Mouse (Mus musculus) urinary bladder, adult 2 months (tissue): ENCODE data around the gene Tarsl2. TPM values are rescaled to one million over a fixed set of nuclear protein-coding genes. Genes with fewer than 3 reads are reported as not detected.
A peak's percentile ranks its signal among the peaks of the same experiment; 100 is the strongest.

Source experiments
- DNase-seq: peaks from one replicate; pipeline ENCODE4 v3.0.0; 2022; ENCODE audit warnings: low spot score
- polyA plus RNA-seq: library from polyadenylated mRNA; depleted of rRNA; stranded (reverse); fragments of >200 nt; gene quantifications from 2 replicates; pipeline ENCODE4 v1.2.3, GENCODE M21; 2012; rRNA removed

The Tarsl2 gene
- 5.9 and 7.1 TPM in 2 replicates for polyA plus RNA-seq

- DNase-seq = peak; percentile 90
Observed at GRCm38 (mm10) chr7:65644643-65645351, at the start of gene Tarsl2. Gene Tarsl2, plus strand, starts transcription at chr7:65644898.

DNA sequence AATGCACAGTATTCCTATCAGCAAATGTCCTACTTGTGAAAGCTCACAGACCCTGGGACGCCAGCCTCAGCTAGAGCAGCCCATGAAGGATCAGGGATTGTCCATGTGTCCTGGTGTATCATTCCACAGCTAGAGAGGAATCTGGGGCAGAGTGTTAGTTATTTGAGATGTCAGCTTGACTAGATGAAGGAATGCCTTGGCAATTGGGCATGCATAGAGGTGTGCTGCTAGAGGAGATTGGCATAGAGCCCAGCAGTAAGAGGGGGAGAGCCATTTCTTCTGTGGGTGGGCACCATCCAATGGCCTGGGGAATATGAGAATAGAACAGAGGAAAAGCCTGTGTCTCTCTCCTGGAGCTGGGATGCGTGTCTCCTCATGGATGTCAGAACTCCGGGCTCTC, 38.6 kb upstream of the Tarsl2 start:
- DNase-seq = no peak

- DNase-seq = no peak
Observed at GRCm38 (mm10) chr7:65607003-65607402, 37.7 kb upstream of the Tarsl2 start.

GRCm38 (mm10) chr7:65610171-65610570, 34.5 kb upstream of the Tarsl2 start:
- DNase-seq = no peak

GRCm38 (mm10) chr7:65610673-65611072, 34.0 kb upstream of the Tarsl2 start:
- no peak for DNase-seq

DNA sequence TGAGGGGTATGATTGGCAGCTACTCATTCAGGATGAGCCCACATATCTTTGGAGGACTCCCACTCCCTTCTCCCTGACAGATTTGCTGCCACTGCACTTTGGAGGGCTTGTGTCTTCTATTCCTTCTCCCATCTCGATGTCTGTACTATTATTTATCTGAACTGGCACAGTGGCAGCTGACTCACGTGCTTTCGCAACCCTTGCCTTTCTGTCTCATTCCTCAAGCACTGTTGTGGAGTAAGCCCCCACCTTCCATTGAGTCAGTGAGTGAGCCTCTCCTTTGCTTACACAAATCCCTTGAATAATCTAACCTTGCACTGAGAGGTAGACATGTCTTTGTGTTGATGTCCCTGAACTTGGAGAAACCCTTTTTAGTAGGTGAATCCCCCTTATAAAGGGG, 33.4 kb upstream of the Tarsl2 start:
- DNase-seq = no peak

DNA sequence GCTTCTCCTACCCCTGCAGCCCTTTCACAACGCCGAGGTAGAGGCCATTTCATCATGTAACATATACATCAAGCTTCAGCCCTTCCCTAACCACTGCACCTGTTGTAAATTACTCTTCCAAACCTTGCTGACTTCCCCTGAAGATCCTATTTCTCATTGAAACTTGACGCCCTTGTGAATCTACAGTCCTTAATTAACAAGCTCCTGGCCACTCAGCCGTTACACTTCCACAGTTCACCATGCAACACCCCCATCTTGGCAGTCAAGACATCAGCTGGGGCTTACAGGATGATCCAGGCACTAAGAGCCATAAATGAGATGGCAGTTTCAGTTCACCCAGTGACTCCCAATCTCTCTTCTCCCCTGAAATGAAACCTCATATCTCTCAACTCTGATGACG, 31.0 kb upstream of the Tarsl2 start:
- no peak for DNase-seq

DNA sequence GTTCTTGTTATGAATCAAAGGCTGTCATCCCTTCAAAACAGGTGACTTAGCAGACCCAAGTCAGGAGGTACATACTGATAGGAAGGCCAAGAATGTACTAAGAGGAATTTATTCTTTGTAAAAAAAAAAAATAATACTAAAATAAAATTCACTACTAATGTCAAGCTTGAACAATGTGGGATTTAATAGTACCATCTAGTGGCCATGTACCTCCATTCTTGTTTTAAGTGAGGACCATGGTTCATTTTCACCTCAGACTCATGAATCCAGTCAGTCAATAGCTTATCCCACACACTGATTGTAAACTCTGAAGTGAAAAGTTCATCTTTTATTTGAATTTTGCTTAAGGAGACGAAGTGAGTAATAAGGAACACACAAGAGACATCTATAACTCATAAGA, 25.9 kb upstream of the Tarsl2 start:
- no peak for DNase-seq

DNA sequence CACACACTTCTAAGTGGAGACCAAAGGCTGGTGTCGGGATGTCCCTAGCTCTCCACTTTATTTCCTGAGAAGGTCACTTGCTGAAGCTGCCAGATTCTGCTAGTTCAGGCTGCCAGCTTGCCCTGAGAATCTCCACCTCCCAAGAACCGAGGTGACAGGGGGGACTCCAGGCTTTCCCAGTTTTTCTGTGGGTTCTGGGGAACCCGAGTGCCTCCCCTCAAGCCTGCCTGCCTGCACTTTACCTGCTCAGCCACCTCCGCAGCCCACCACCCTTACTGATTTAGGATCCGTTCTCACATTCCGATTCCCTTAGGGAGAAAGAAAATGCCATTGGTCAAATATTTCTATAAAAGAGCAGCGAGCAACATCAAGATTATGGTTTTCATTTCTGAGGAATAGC, 24.0 kb upstream of the Tarsl2 start:
- DNase-seq = no peak

- no peak for DNase-seq
Observed at GRCm38 (mm10) chr7:65623330-65623729, 21.4 kb upstream of the Tarsl2 start.

GRCm38 (mm10) chr7:65625528-65625927, 19.2 kb upstream of the Tarsl2 start:
- DNase-seq = no peak

- DNase-seq = no peak
Observed at GRCm38 (mm10) chr7:65629846-65630245, 14.9 kb upstream of the Tarsl2 start.

GRCm38 (mm10) chr7:65630661-65631060, 14.0 kb upstream of the Tarsl2 start:
- DNase-seq = no peak

- no peak for DNase-seq
Observed at GRCm38 (mm10) chr7:65635831-65636230, 8.9 kb upstream of the Tarsl2 start.

- no peak for DNase-seq
Observed at GRCm38 (mm10) chr7:65636356-65636880, 8.3 kb upstream of the Tarsl2 start.

DNA sequence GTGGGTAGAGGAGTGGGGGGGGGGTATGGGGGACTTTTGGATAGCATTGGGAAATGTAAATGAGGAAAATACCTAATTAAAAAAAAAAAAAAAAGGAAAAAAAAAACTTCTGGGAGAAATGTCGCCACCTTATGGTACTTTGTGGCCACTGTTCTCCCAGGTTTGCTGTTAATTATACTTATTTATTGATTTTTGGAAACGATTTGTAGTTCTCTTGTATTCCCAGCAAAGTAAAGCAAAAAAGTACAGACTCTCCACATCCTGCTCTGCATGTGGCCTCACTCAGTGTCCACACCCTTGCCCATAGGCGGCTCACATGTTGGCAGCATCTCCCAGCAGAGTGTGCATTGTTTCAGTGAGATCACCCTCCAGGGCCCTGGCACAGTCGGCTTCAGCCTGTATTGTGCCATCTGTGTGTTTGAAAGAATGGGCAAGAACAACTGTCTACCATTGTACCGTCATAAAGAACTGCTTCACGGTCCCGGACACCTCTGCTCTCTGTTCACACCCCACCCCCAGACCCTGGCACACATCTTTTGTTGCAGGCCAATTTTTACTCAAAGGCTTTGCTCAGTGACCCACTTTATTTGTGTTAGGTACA, 6.4 kb upstream of the Tarsl2 start:
- DNase-seq = no peak

DNA sequence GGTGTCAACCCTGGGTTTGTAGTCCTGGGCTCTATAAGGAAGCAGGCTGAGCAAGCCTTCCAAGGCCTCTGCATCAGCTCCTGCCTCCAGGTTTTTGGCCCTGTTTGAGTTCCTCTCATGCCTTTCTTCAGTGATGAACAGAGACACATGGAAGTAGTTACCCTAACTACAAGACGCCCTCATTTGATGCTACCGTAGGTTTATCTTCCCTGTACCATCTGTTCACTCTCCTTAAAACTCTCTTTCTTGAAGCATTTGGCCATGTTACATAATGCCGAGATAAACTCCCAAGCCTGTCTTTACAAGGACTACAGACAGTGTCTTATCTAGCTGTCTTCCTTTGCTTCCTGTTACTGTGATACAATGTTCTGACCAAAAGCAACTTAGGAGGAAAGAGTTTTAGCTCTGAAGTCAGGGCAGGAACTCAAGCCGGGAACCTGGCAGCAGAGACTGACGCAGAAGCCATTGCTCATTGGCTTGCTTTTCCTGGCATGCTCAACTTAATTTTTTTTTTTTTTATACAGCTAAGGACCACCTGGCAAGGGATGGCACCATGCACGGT, 4.8 kb upstream of the Tarsl2 start:
- no peak for DNase-seq

- no peak for DNase-seq
Observed at GRCm38 (mm10) chr7:65640672-65641071, 4.0 kb upstream of the Tarsl2 start.

DNA sequence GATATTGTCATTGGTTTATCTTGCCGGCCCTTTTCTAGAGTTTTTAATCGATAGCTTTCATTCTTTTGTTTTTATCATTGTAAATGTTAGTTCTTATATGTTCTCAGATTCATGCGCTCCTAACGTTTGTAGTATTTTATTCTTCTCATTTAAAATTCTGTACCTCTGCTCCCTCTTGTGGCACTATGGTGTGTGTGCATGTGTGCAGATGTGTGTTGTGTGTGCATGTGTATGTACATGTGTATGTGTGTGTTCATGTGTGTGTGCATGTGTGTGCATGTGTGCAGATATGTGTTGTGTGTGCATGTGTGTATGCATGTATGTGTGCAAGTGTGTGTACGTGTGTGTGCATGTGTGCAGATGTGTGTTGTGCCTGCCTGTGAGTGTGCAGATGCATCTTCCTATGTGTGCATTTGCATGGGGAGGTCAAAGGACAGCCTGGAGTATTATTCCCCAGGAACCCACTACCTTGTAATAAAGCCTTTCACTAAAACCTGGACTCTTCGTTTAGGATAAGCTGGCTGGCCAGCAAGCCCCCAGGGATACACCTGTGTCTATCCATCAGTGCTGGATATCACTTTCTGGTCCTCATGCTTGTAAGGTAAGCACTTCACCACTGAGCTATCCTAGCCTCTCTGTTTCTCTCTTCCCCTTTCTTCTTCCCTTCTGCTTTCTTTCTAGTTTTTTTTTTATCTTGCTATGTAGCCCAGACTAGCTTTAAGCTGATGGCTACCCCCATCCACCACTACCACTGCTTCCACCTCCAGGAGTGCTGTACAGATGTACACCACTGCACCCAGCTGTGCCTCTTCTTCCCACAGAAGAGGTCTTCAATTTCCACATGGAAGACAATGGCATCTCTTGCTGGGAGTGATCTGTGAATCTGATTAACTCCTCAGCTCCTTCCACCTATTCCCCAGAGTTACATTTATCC, 2.1 kb upstream of the Tarsl2 start:
- DNase-seq = no peak

- no peak for DNase-seq
Observed at GRCm38 (mm10) chr7:65643861-65644421, 757 bp upstream of the Tarsl2 start.

DNA sequence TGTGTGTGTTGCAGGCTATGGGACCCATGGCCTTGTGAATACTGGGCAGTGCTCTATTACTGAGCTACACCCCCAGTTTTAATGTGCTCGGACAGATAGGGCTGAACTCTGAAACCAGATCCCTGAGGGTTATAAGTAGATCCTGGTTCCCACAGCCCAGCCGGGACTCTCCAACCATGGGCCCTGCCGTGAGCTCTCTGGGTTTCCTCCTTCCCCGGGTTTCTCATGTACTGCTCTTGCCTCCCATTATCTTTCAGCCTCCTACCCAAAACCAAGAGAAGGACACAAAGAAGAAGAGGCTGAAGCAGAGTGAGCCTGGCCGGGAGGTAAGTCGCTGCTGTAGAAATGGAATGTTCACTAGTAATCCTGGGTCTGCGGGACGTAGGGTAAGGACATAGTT, 1.3 kb downstream of the Tarsl2 start:
- DNase-seq = no peak

DNA sequence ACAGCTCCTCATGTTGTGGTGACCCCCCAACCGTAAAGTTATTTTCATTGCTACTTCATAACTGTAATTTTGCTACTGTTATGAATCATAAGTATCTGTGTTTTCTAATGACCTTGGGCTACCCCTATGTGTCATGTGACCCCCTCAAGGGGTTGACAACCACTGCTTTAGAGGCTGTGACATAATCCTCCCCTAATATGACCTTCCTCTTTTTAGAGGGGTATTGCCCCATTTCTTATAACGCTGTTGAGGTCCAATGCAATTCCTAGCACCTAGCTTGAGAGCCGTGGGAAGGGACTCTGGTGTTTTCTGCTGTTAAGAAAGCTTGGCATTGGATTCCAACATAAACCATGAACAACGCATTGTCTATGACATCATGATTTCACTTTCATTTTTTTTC, 6.0 kb downstream of the Tarsl2 start:
- DNase-seq = no peak
